ENCODE assay signal across 17 mouse cellular contexts in the genomic region with DNA sequence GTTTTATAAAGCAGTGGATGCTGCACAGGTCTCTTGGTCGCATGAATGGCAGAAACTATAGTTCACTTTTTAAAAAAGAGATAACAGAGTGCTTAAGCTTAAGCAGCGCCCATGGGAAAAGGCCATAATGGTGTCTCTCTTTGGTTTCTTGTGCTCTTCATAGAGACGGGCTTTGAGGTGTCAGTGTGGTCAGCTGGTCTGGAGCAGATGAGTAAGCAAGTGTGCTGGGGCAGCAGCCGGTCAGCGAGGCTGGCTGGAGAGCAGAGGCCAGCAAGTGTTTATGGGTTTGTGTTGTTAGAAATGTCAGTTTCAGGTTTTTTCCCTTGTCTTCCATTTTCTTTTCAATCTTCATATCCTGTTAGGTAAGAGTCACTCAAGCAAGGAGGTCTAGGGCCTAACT. TPM values are rescaled to one million over a fixed set of nuclear protein-coding genes. Genes with fewer than 3 reads are reported as not detected.
DNase-seq lines count a peak whose midpoint lies in the region; ATAC-seq and TF ChIP-seq lines count a peak whose summit lies in the region.
"Had no signal": no experiment of that assay in that cellular context is flagged by ENCODE, and none has a peak within 500 bp of the region (broad histone marks: within the 10 kb centered on the region; RNA-seq: fewer than 3 reads in every experiment).

No protein-coding gene starts in this region.

- H3K27ac ChIP-seq in neural tube, embryonic 15.5 days (replicated peaks) = no peak overlapping the region
- no peak overlapping the region for H3K27ac ChIP-seq in cortical plate, adult 2 months (ENCODE audit: insufficient read depth, low read length)
- H3K27ac ChIP-seq: forebrain, embryonic 12.5 days; midbrain, embryonic 15.5 days had no signal

- H3K4me3 ChIP-seq in neural tube, embryonic 15.5 days (replicated peaks) = no peak overlapping the region
- peak overlapping the region; percentile 22; the same call in 1 of the 2 replicates for H3K4me3 ChIP-seq in cortical plate, adult 2 months (ENCODE audit: insufficient read depth, low read length)
- H3K4me3 ChIP-seq: forebrain, embryonic 12.5 days; midbrain, embryonic 15.5 days had no signal

- WGBS in neural tube, embryonic 15.5 days = 84% methylated on average over 5 of the region's 5 CpGs

- no peak overlapping the region for H3K9ac ChIP-seq in neural tube, embryonic 15.5 days (replicated peaks)
- H3K9ac ChIP-seq: forebrain, embryonic 12.5 days; midbrain, embryonic 15.5 days had no signal

- intact Hi-C loops in left cerebral cortex, postnatal 14 days (cut with DNase I) = loop anchor here (5.0 to 10.0 kb wide), 2 partner anchors 115 to 253 kb away; no protein-coding TSS in a partner anchor
- intact Hi-C loops in heart, postnatal 10 days (cut with DNase I) = no loop called here

- H3K4me1 ChIP-seq in neural tube, embryonic 15.5 days = peaks cover 30% of the 10 kb centered on the region
- peaks cover 9% of the 10 kb centered on the region for H3K4me1 ChIP-seq in cortical plate, adult 2 months (ENCODE audit: control insufficient read depth, insufficient read depth, low read length)

- no peak for ATAC-seq in neural tube, embryonic 15.5 days (ENCODE audit: low FRiP score)
- ATAC-seq: midbrain, embryonic 15.5 days had no signal

- no peak for TF ChIP-seq CTCF in cortical plate, adult 2 months (IDR thresholded peaks at IDR 0.05; ENCODE audit: extremely low read depth, insufficient read depth, low read length)

- H3K4me2 ChIP-seq in neural tube, embryonic 15.5 days = peak overlapping the region; percentile 77; the same call in 1 of the 2 replicates
- H3K4me2 ChIP-seq: forebrain, embryonic 12.5 days had no signal

- H3K9me3 ChIP-seq in neural tube, embryonic 15.5 days (replicated peaks) = no peaks in the 10 kb centered on the region
- H3K9me3 ChIP-seq: forebrain, embryonic 12.5 days; midbrain, embryonic 15.5 days had no signal

- no peaks in the 10 kb centered on the region for H3K36me3 ChIP-seq in neural tube, embryonic 15.5 days
- H3K36me3 ChIP-seq: forebrain, embryonic 12.5 days; midbrain, embryonic 15.5 days had no signal

- DNase-seq in adrenal gland, adult 2 months = peak; percentile 76
- no peak for DNase-seq in adrenal gland, postnatal 4 days (ENCODE audit: low spot score in 2 of 2)
- no peak for DNase-seq in neural tube, embryonic 10.5 days (ENCODE audit: extremely low spot score, low spot score)
- DNase-seq in left cerebral cortex, postnatal 14 days (ENCODE audit: low spot score in 2 of 2) = no peak
- no peak for DNase-seq in heart, postnatal 10 days
- no peak for DNase-seq in heart, adult 8-10 months (ENCODE audit: low spot score)
- DNase-seq: cerebellum, adult 8-10 months; embryo, embryonic 11 days; heart, postnatal 36 days; liver; lung, adult 18-20 months; right cerebral cortex, adult 18-20 months; thymus, postnatal 36 days had no signal

- TF ChIP-seq POLR2A in cortical plate, adult 2 months (IDR thresholded peaks at IDR 0.05; ENCODE audit: extremely low read depth, insufficient read depth, low read length) = no peak

- no peaks in the 10 kb centered on the region for H3K27me3 ChIP-seq in neural tube, embryonic 15.5 days (replicated peaks)
- H3K27me3 ChIP-seq: midbrain, embryonic 15.5 days had no signal

RNA-seq across cellular contexts. Expression of a gene that starts 3.0 kb away (rescaled TPM):
- 10 to 100 TPM; 46.8 to 55.0 TPM for total RNA-seq in adrenal gland, adult 2 months (2021)
- polyA plus RNA-seq in adrenal gland, adult 2 months (2012; rRNA removed) = 8.9 and 11.6 TPM in 2 replicates
- 10 to 100 TPM; 72.9 to 74.2 TPM for total RNA-seq in adrenal gland, postnatal 4 days (2021)
- polyA plus RNA-seq in neural tube, embryonic 15.5 days (2015; fragmentation: Nextera tagmentation; extraction: Ambion mirVana) = 8.6 and 9.3 TPM in 2 replicates
- polyA plus RNA-seq in cortical plate, adult 2 months (2012; rRNA removed) = 39.3 and 40.4 TPM in 2 replicates
- 10 to 100 TPM; 75.0 to 76.0 TPM for total RNA-seq in left cerebral cortex, postnatal 14 days (2021)
- total RNA-seq in heart, postnatal 10 days (2021) = 10 to 100 TPM; 11.0 to 11.6 TPM
- 10 to 100 TPM in 1 of 4 experiments, 1 to 10 TPM in 3; 8.3 to 10.7 (median 9.3) TPM for total RNA-seq in heart, adult 8-10 months (2022)
